Mouse (Mus musculus): ENCODE measurements around the gene Abhd13. TPM values are rescaled to one million over a fixed set of nuclear protein-coding genes. Genes with fewer than 3 reads are reported as not detected.

Gene Abhd13
- polyA plus RNA-seq (2012; rRNA removed) = 5.3 and 6.3 TPM in 2 replicates

DNA sequence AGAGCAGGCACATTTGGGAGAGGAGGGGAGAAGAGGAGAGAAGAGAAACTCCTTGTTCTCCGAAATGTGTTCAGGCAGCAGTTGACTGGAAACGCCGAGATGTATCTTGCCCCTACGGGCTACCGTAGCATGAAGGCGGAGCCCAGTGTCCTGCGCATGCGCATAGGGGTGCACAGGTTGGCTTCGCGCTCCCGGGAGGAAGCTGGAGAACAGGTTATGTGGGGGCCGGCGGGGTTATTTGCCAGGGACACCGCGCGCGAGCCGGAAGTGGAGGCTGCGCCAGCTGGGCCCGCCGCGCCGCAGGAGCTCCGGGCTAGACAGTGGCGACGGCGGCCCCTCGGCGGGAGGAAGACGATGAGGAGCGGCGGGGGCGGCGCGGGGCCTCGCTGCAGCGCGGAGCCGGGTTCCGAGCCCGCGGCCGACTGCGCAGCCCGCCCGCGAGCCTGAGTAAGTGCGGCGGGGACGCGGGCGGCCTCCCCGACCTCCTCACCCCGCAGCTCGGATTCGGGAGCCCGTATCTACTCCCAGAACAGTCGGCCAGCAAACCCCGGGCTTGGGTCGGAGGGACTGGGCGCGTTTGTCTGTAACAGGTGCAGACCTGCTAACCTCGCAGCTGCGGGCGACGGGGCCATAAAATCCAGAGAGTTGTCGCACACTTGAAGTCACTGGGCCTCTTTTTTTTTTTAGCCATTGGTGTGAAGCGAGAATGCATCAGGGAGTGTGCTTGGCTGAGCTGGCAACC is at the start of gene Abhd13, which contains the start of gene Lig4:
Gene Abhd13, plus strand, starts transcription at position 135 of the 742 bp plus-strand sequence.
Gene Lig4, minus strand, starts transcription at position 114 of the 742 bp plus-strand sequence.
- peak within 1 kb of the TSS; percentile 72 for H3K4me3 ChIP-seq (ENCODE audit: insufficient read depth, low read depth, low read length)
- peak within 1 kb of the TSS; percentile 67 for H3K27ac ChIP-seq (ENCODE audit: insufficient read depth, low read depth, low read length)
- TF ChIP-seq CTCF (conservative IDR thresholded peaks at IDR 0.05; ENCODE audit: insufficient read depth, insufficient read length, low read depth, low read length) (no peak), POLR2A (IDR thresholded peaks at IDR 0.05; ENCODE audit: low read depth, low read length) (peak; percentile 7)
- H3K36me3 ChIP-seq (ENCODE audit: control insufficient read depth, insufficient read depth, low read length) = peaks cover under 1% of the 10 kb centered on the region; the same call in 1 of the 2 replicates
- H3K27me3 ChIP-seq (replicated peaks; ENCODE audit: control insufficient read depth, insufficient read depth, low read length) = no peaks in the 10 kb centered on the region
- peak; percentile 100 for DNase-seq
- peaks cover 11% of the 10 kb centered on the region for H3K4me1 ChIP-seq (ENCODE audit: control insufficient read depth, insufficient read depth, low read length)
- under 1% methylated on average over 68 of the region's 68 CpGs for WGBS

DNA sequence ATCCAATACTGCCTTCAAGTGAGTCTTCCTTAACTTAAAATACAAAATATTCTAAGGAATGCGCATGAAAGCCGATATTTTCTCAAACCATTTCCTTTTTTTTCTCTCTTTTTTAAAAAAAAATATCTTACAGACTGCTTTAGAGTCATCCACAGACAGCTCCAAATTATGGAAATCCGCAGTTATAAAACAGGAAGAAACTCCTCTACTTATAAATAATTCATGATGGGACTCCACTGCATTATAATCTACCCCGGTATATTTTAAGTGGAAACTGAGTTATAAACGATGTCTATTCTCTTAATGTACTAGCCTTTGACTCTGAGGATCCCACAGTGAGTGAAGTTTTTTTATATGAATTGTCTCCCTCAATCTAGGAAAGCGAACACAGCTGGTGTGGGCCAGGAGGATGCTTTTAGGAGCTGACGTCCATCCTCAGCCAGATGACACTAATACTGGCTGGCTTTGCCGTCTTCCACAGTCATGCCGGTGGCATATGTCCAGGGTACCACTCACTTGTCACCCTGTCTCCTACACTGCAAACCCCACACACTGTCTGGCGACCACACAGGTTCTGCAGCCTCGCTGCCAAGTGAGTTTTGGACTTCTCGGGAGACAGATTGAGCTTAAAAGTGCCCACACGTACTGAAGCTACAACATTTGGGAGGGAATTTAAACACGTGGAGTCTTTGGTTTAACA is 47.6 kb upstream of the Abhd13 start:
- 79% methylated on average over 14 of the region's 14 CpGs for WGBS
- Histone ChIP-seq H3K4me3 (ENCODE audit: insufficient read depth, low read depth, low read length) (no peak overlapping the region), H3K4me1 (ENCODE audit: control insufficient read depth, insufficient read depth, low read length) (no peaks in the 10 kb centered on the region), H3K27ac (ENCODE audit: insufficient read depth, low read depth, low read length) (no peak overlapping the region), H3K36me3 (ENCODE audit: control insufficient read depth, insufficient read depth, low read length) (no peaks in the 10 kb centered on the region), H3K27me3 (replicated peaks; ENCODE audit: control insufficient read depth, insufficient read depth, low read length) (no peaks in the 10 kb centered on the region)
- TF ChIP-seq POLR2A (IDR thresholded peaks at IDR 0.05; ENCODE audit: low read depth, low read length) = no peak
- no peak for TF ChIP-seq CTCF (conservative IDR thresholded peaks at IDR 0.05; ENCODE audit: insufficient read depth, insufficient read length, low read depth, low read length)
- DNase-seq = no peak

DNA sequence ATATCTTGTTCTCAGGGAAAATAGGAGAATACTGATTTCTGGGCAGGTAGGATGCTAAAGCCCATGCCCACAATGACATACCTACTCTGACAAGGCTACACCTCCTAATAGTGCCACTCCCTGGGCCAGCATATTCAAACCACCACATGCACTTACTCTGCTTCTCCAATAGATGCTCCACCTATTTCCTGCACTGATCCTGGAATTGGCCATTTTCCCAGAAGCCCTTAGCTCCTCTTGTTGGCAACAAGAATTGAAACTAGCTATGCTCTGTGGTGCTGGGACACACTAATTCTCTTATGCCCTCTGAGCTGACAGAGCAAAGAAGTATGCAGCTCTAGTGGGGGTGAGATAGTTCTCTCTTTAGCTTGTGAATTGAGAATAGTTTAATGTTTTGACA is 44.8 kb upstream of the Abhd13 start:
- peak; percentile 7 for DNase-seq
- no peaks in the 10 kb centered on the region for H3K36me3 ChIP-seq (ENCODE audit: control insufficient read depth, insufficient read depth, low read length)
- no peak for TF ChIP-seq POLR2A (IDR thresholded peaks at IDR 0.05; ENCODE audit: low read depth, low read length)
- no peak for TF ChIP-seq CTCF (conservative IDR thresholded peaks at IDR 0.05; ENCODE audit: insufficient read depth, insufficient read length, low read depth, low read length)
- no peaks in the 10 kb centered on the region for H3K4me1 ChIP-seq (ENCODE audit: control insufficient read depth, insufficient read depth, low read length)
- H3K27ac ChIP-seq (ENCODE audit: insufficient read depth, low read depth, low read length) = no peak overlapping the region
- no peaks in the 10 kb centered on the region for H3K27me3 ChIP-seq (replicated peaks; ENCODE audit: control insufficient read depth, insufficient read depth, low read length)
- no peak overlapping the region for H3K4me3 ChIP-seq (ENCODE audit: insufficient read depth, low read depth, low read length)

DNA sequence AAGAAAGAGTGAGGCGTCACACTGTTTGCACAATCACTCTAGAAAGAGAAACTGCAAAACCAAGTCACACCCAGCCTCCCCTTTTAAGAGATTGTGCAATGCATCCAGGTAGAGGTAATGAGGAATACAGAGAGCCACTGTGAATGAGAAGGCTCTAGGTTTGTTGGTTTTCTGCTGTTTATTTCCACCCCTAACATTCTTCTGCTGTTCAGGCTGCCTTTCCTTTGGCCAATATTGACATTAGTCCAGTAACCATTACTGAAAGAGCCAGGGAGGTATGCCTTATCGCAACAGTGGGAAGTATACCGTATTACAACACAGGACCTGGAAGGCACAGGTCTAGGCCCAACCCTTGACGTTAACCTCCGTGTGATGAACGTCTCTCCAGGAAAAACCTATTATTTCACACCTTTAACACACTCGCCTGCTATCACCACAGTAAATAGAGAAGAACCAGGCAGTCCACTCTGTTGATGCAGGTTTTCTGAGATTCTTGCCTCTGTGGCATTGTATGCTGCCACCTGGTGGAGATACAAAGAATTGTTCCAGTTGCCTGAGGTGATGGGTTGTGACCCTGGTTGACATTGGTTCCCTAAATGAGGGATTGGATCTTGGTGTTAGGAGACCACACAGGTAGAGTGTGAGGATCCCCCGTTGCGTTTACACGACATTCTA is 42.5 kb upstream of the Abhd13 start:
- no peak overlapping the region for H3K4me3 ChIP-seq (ENCODE audit: insufficient read depth, low read depth, low read length)
- TF ChIP-seq POLR2A (IDR thresholded peaks at IDR 0.05; ENCODE audit: low read depth, low read length) (no peak), CTCF (conservative IDR thresholded peaks at IDR 0.05; ENCODE audit: insufficient read depth, insufficient read length, low read depth, low read length) (peak; percentile 70)
- no peak overlapping the region for H3K27ac ChIP-seq (ENCODE audit: insufficient read depth, low read depth, low read length)
- H3K4me1 ChIP-seq (ENCODE audit: control insufficient read depth, insufficient read depth, low read length) = no peaks in the 10 kb centered on the region
- 33% methylated on average over 10 of the region's 10 CpGs for WGBS
- H3K27me3 ChIP-seq (replicated peaks; ENCODE audit: control insufficient read depth, insufficient read depth, low read length) = no peaks in the 10 kb centered on the region
- H3K36me3 ChIP-seq (ENCODE audit: control insufficient read depth, insufficient read depth, low read length) = no peaks in the 10 kb centered on the region
- DNase-seq = peak; percentile 38

DNA sequence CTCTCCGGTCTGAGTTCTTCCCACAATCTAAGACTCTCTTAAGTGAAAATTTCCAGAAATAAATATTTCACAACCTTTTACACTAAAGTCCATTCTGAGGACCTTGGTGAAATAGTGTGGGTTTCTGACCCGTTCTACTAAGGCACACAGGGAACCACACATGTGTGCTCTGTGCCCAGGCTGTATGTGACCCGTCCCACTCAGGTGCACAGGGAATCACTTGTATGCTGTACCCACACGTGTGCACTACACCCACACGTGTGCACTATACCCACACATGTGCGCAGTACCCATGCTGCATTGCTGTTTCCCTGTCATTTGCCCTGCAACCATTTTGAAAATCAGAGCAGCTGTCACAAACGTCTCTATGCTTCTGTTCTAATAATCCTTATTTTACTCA is 41.9 kb upstream of the Abhd13 start:
- no peak overlapping the region for H3K4me3 ChIP-seq (ENCODE audit: insufficient read depth, low read depth, low read length)
- WGBS = 72% methylated on average over 7 of the region's 7 CpGs
- no peaks in the 10 kb centered on the region for H3K27me3 ChIP-seq (replicated peaks; ENCODE audit: control insufficient read depth, insufficient read depth, low read length)
- no peaks in the 10 kb centered on the region for H3K4me1 ChIP-seq (ENCODE audit: control insufficient read depth, insufficient read depth, low read length)
- no peak for TF ChIP-seq POLR2A (IDR thresholded peaks at IDR 0.05; ENCODE audit: low read depth, low read length)
- H3K27ac ChIP-seq (ENCODE audit: insufficient read depth, low read depth, low read length) = no peak overlapping the region
- no peaks in the 10 kb centered on the region for H3K36me3 ChIP-seq (ENCODE audit: control insufficient read depth, insufficient read depth, low read length)
- no peak for DNase-seq

DNA sequence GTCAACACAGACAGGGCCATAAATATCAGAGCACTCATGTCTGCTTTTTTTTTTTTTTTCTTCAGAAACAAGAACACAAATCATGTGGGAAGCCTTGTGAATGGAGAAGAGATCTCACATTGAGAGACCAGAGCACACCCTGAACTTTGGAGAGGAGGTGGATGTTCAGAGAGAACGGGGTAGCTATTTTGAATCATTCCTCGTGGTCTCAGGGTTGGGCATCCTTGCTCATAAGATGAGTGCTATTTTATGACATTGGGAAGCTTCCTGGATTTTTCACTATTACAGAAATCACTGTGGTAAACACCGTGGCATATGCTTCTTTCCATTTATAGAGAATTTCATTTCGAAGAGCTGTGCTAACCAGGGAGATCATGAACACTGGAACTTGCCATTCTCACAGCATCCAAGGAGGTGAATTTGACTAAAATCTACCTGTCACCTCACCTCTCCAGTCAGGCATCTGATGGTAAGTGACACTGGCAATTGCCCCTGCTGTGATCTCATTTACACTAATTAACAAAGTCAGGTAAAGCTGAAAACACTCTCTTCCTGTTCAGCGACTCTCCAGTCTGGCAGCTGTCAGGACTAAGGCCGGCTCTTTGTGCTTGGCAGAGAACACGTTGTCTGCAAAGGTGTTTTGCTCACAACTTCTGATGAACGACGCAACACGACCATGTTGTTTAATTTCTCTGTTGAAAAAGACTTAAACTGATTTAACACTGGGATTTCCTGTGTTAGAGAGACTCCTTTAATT is 28.2 kb upstream of the Abhd13 start:
- WGBS = 67% methylated on average over 10 of the region's 10 CpGs
- Histone ChIP-seq H3K27me3 (replicated peaks; ENCODE audit: control insufficient read depth, insufficient read depth, low read length) (no peaks in the 10 kb centered on the region), H3K4me1 (ENCODE audit: control insufficient read depth, insufficient read depth, low read length) (no peaks in the 10 kb centered on the region), H3K36me3 (ENCODE audit: control insufficient read depth, insufficient read depth, low read length) (no peaks in the 10 kb centered on the region), H3K4me3 (ENCODE audit: insufficient read depth, low read depth, low read length) (no peak overlapping the region), H3K27ac (ENCODE audit: insufficient read depth, low read depth, low read length) (no peak overlapping the region)
- no peak for DNase-seq
- no peak for TF ChIP-seq CTCF (conservative IDR thresholded peaks at IDR 0.05; ENCODE audit: insufficient read depth, insufficient read length, low read depth, low read length)
